In genomic region chr7:127745652-127746493, GRCm38 (mm10) we compare ENCODE assay signal across 1 mouse cellular context.
TF ChIP-seq lines count a peak whose summit lies in the region.

No protein-coding gene starts in this region.

TF ChIP-seq in MEL, 35 proteins besides CTCF, POLR2A, EP300 and RAD21 (continued from another document):
- TF ChIP-seq USF1 (IDR thresholded peaks at IDR 0.05; ENCODE audit: low read depth, low read length) (0 out of 2 replicates have a peak, but pooled peaks have one; percentile 16), NRF1 (IDR thresholded peaks at IDR 0.05; ENCODE audit: insufficient read depth, low read depth, low read length, poor library complexity, severe bottlenecking) (peak; percentile 30; the same call in 1 of the 2 replicates), POLR2AphosphoS2 (IDR thresholded peaks at IDR 0.05; ENCODE audit: low read length) (peak; percentile 53; the same call in 1 of the 2 replicates), CHD1 (IDR thresholded peaks at IDR 0.05; ENCODE audit: low read depth, low read length) (no peak; the same call in 1 of the 2 replicates), CHD2 (IDR thresholded peaks at IDR 0.05; ENCODE audit: low read length) (peak; percentile 46; the same call in 1 of the 2 replicates), NELFE (IDR thresholded peaks at IDR 0.05; ENCODE audit: low read depth, low read length) (peak; percentile 31), ELF1 (IDR thresholded peaks at IDR 0.05; ENCODE audit: low read depth, low read length) (peak; percentile 64; the same call in 1 of the 2 replicates), MXI1 (IDR thresholded peaks at IDR 0.05; ENCODE audit: low read depth, low read length) (no peak; the same call in 1 of the 2 replicates), MAZ (IDR thresholded peaks at IDR 0.05; ENCODE audit: low read depth, low read length) (peak; percentile 90), MAX (IDR thresholded peaks at IDR 0.05; ENCODE audit: low read length) (no peak; the same call in 1 of the 2 replicates), MYB (IDR thresholded peaks at IDR 0.05; ENCODE audit: low read depth, low read length) (no peak), TCF12 (IDR thresholded peaks at IDR 0.05; ENCODE audit: low read depth, low read length) (no peak), ETS1 (IDR thresholded peaks at IDR 0.05; ENCODE audit: low read depth, low read length) (no peak), ZC3H11A (IDR thresholded peaks at IDR 0.05; ENCODE audit: low read depth, low read length) (0 out of 2 replicates have a peak, but pooled peaks have one; percentile 6), POLR2AphosphoS5 (IDR thresholded peaks at IDR 0.05; ENCODE audit: borderline replicate concordance, low read depth, low read length) (no peak), KAT2A (conservative IDR thresholded peaks at IDR 0.05; ENCODE audit: low read depth, low read length) (peak; percentile 72), MAFK (IDR thresholded peaks at IDR 0.05; ENCODE audit: borderline replicate concordance, low read depth, low read length) (no peak), TBP (IDR thresholded peaks at IDR 0.05; ENCODE audit: low read depth, low read length) (no peak), SMC3 (IDR thresholded peaks at IDR 0.05; ENCODE audit: low read depth, low read length) (no peak), SIN3A (IDR thresholded peaks at IDR 0.05; ENCODE audit: low read length) (peak; percentile 36), JUND (IDR thresholded peaks at IDR 0.05; ENCODE audit: low read depth, low read length) (no peak), TAL1 (IDR thresholded peaks at IDR 0.05; ENCODE audit: low read length) (no peak), ZMIZ1 (IDR thresholded peaks at IDR 0.05; ENCODE audit: low read depth, low read length) (0 out of 2 replicates have a peak, but pooled peaks have one; percentile 20), GATA1 (IDR thresholded peaks at IDR 0.05; ENCODE audit: low read depth, low read length) (0 out of 2 replicates have a peak, but pooled peaks have one; percentile 1), MYC (IDR thresholded peaks at IDR 0.05; ENCODE audit: low read depth, low read length) (no peak), USF2 (IDR thresholded peaks at IDR 0.05; ENCODE audit: borderline replicate concordance in 1 of 2, insufficient read depth in 1 of 2, low read depth in 1 of 2, low read length in 2 of 2) (no peak), RCOR1 (IDR thresholded peaks at IDR 0.05; ENCODE audit: low read depth, low read length) (no peak), UBTF (IDR thresholded peaks at IDR 0.05; ENCODE audit: borderline replicate concordance, insufficient read depth, low read depth, low read length) (no peak)
